Mouse (Mus musculus): Measurements from ENCODE around the gene Igfn1. TPM values are rescaled to one million over a fixed set of nuclear protein-coding genes. Genes with fewer than 3 reads are reported as not detected.
A peak's percentile ranks its signal among the peaks of the same experiment; 100 is the strongest.

The Igfn1 gene
- polyA plus RNA-seq, 1 experiment = 7.1 TPM

DNA sequence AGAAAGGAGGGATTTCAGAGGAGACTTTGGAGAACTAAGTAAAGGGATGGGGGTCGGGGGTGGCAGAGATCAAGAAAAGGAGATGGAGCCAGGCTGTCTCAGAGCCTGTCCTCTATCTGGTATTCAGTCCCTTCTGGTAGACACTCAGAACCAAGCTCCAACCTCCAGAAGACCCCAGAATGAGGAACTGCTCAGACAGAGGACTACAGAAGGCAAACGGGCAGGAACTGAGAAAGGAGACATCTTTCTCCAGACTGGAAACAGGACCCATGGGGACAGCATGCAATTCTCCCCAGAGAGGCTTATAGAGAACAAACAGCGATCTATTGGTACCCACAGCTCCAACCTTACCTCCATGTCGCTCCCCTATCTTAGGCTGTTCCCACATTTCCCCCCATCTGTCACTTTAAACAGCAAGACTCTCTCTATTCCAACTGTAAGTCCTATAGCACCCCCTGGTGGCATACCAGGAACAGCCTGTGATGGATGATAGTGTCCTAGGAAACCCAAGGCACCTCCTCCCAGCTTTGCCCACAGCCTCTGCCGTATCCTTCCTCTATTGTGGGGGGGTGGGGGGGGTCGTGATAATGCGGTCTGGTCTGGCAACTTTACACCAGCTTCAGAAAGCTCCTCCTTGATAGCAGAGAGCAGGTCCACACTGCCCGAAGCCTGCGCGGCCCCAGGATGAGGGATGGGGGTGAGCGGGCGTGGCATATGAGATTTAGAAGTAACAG, 61.4 kb downstream of the Igfn1 start:
- H3K79me2 ChIP-seq (ENCODE audit: control insufficient read depth, insufficient read depth) = no peaks in the 10 kb centered on the region
- H3K36me3 ChIP-seq (ENCODE audit: control insufficient read depth, insufficient read depth) = no peaks in the 10 kb centered on the region
- no peak overlapping the region for H3ac ChIP-seq (ENCODE audit: control insufficient read depth, insufficient read length)
- peak overlapping the region; percentile 46 for H3K4me2 ChIP-seq (ENCODE audit: low read depth)
- no peak overlapping the region for H3K4me3 ChIP-seq
- TF ChIP-seq E2F4 (IDR thresholded peaks at IDR 0.05; ENCODE audit: insufficient read depth) (no peak), POLR2AphosphoS2 (IDR thresholded peaks at IDR 0.05; ENCODE audit: insufficient read length, low read depth) (no peak), TCF3 (IDR thresholded peaks at IDR 0.05; ENCODE audit: insufficient read length, low read depth) (no peak), USF1 (IDR thresholded peaks at IDR 0.05; ENCODE audit: low read depth) (no peak), CEBPB (IDR thresholded peaks at IDR 0.05; ENCODE audit: insufficient read depth, poor library complexity, severe bottlenecking) (no peak), SRF (IDR thresholded peaks at IDR 0.05; ENCODE audit: control insufficient read depth, insufficient read length, low read depth) (no peak), POLR2A (IDR thresholded peaks at IDR 0.05; ENCODE audit: insufficient read length, low read depth) (no peak), REST (IDR thresholded peaks at IDR 0.05; ENCODE audit: insufficient read depth, insufficient read length) (no peak), TCF12 (IDR thresholded peaks at IDR 0.05; ENCODE audit: insufficient read depth, poor library complexity, severe bottlenecking) (no peak), MAX (IDR thresholded peaks at IDR 0.05; ENCODE audit: low read depth) (no peak), MYOG (IDR thresholded peaks at IDR 0.05; ENCODE audit: control insufficient read depth in 1 of 3, insufficient read depth in 1 of 3, insufficient read length in 2 of 3, low read depth in 2 of 3) (no peak), MYOD1 (IDR thresholded peaks at IDR 0.05; ENCODE audit: control insufficient read depth in 1 of 3, insufficient read length in 2 of 3, low read depth in 2 of 3) (no peak)
- no peaks in the 10 kb centered on the region for H3K27me3 ChIP-seq (ENCODE audit: control insufficient read depth, insufficient read depth, insufficient read length)

- H3K79me2 ChIP-seq (ENCODE audit: control insufficient read depth, insufficient read depth) = no peaks in the 10 kb centered on the region
- H3K4me2 ChIP-seq (ENCODE audit: low read depth) = peak overlapping the region; percentile 14
- H3K36me3 ChIP-seq (ENCODE audit: control insufficient read depth, insufficient read depth) = no peaks in the 10 kb centered on the region
- H3K27me3 ChIP-seq (ENCODE audit: control insufficient read depth, insufficient read depth, insufficient read length) = no peaks in the 10 kb centered on the region
- no peak overlapping the region for H3ac ChIP-seq (ENCODE audit: control insufficient read depth, insufficient read length)
- TF ChIP-seq MYOD1 (IDR thresholded peaks at IDR 0.05; ENCODE audit: control insufficient read depth in 1 of 3, insufficient read length in 2 of 3, low read depth in 2 of 3) (peak; percentile 36 to 96 (median 92)), REST (IDR thresholded peaks at IDR 0.05; ENCODE audit: insufficient read depth, insufficient read length) (no peak), MAX (IDR thresholded peaks at IDR 0.05; ENCODE audit: low read depth) (no peak), POLR2A (IDR thresholded peaks at IDR 0.05; ENCODE audit: insufficient read length, low read depth) (peak; percentile 17), MYOG (IDR thresholded peaks at IDR 0.05; ENCODE audit: control insufficient read depth in 1 of 3, insufficient read depth in 1 of 3, insufficient read length in 2 of 3, low read depth in 2 of 3) (peak; percentile 78 to 98 (median 95)), TCF12 (IDR thresholded peaks at IDR 0.05; ENCODE audit: insufficient read depth, poor library complexity, severe bottlenecking) (peak; percentile 75), POLR2AphosphoS2 (IDR thresholded peaks at IDR 0.05; ENCODE audit: insufficient read length, low read depth) (no peak), E2F4 (IDR thresholded peaks at IDR 0.05; ENCODE audit: insufficient read depth) (no peak), USF1 (IDR thresholded peaks at IDR 0.05; ENCODE audit: low read depth) (no peak), SRF (IDR thresholded peaks at IDR 0.05; ENCODE audit: control insufficient read depth, insufficient read length, low read depth) (no peak), TCF3 (IDR thresholded peaks at IDR 0.05; ENCODE audit: insufficient read length, low read depth) (peak; percentile 87), CEBPB (IDR thresholded peaks at IDR 0.05; ENCODE audit: insufficient read depth, poor library complexity, severe bottlenecking) (no peak)
- H3K4me3 ChIP-seq = no peak overlapping the region
These were observed 62.4 kb downstream of the Igfn1 start for GRCm38 (mm10) chr1:135943713-135944112.

DNA sequence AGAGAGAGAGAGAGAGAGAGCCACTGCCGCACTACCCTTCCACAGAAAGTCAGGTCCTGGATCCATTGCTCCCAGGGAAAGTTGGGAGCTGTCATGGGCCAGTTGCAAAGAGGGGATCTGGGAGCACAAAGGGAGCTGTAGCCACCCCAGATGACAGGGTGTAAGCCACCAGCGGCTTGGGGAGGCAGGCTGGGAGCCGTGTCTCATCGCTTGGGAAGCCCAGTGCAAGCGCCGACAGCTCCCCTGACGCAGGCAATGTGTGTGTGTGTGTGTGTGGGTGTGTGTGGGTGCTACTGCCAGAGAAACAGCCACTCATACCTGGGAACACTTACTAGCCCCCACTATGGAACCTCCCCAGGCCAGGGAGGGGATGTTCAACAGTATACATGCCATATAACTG, 64.0 kb downstream of the Igfn1 start:
- Histone ChIP-seq H3K27me3 (ENCODE audit: control insufficient read depth, insufficient read depth, insufficient read length) (no peaks in the 10 kb centered on the region), H3K4me2 (ENCODE audit: low read depth) (peak overlapping the region; percentile 15), H3ac (ENCODE audit: control insufficient read depth, insufficient read length) (no peak overlapping the region), H3K79me2 (ENCODE audit: control insufficient read depth, insufficient read depth) (no peaks in the 10 kb centered on the region), H3K4me3 (no peak overlapping the region), H3K36me3 (ENCODE audit: control insufficient read depth, insufficient read depth) (no peaks in the 10 kb centered on the region)
- TF ChIP-seq USF1 (IDR thresholded peaks at IDR 0.05; ENCODE audit: low read depth) (no peak), MYOD1 (IDR thresholded peaks at IDR 0.05; ENCODE audit: control insufficient read depth in 1 of 3, insufficient read length in 2 of 3, low read depth in 2 of 3) (no peak), CEBPB (IDR thresholded peaks at IDR 0.05; ENCODE audit: insufficient read depth, poor library complexity, severe bottlenecking) (no peak), MAX (IDR thresholded peaks at IDR 0.05; ENCODE audit: low read depth) (no peak), SRF (IDR thresholded peaks at IDR 0.05; ENCODE audit: control insufficient read depth, insufficient read length, low read depth) (no peak), TCF3 (IDR thresholded peaks at IDR 0.05; ENCODE audit: insufficient read length, low read depth) (no peak), MYOG (IDR thresholded peaks at IDR 0.05; ENCODE audit: control insufficient read depth in 1 of 3, insufficient read depth in 1 of 3, insufficient read length in 2 of 3, low read depth in 2 of 3) (no peak), REST (IDR thresholded peaks at IDR 0.05; ENCODE audit: insufficient read depth, insufficient read length) (no peak), E2F4 (IDR thresholded peaks at IDR 0.05; ENCODE audit: insufficient read depth) (no peak), TCF12 (IDR thresholded peaks at IDR 0.05; ENCODE audit: insufficient read depth, poor library complexity, severe bottlenecking) (no peak), POLR2A (IDR thresholded peaks at IDR 0.05; ENCODE audit: insufficient read length, low read depth) (no peak), POLR2AphosphoS2 (IDR thresholded peaks at IDR 0.05; ENCODE audit: insufficient read length, low read depth) (no peak)

GRCm38 (mm10) chr1:135941259-135942006, 64.7 kb downstream of the Igfn1 start:
- Histone ChIP-seq H3K4me3 (no peak overlapping the region), H3K4me2 (ENCODE audit: low read depth) (peak overlapping the region; percentile 63), H3K36me3 (ENCODE audit: control insufficient read depth, insufficient read depth) (no peaks in the 10 kb centered on the region), H3ac (ENCODE audit: control insufficient read depth, insufficient read length) (no peak overlapping the region), H3K27me3 (ENCODE audit: control insufficient read depth, insufficient read depth, insufficient read length) (no peaks in the 10 kb centered on the region), H3K79me2 (ENCODE audit: control insufficient read depth, insufficient read depth) (no peaks in the 10 kb centered on the region)
- TF ChIP-seq MYOD1 (IDR thresholded peaks at IDR 0.05; ENCODE audit: control insufficient read depth in 1 of 3, insufficient read length in 2 of 3, low read depth in 2 of 3) (peak; percentile 32 to 60 (median 46)), TCF12 (IDR thresholded peaks at IDR 0.05; ENCODE audit: insufficient read depth, poor library complexity, severe bottlenecking) (peak; percentile 32), MYOG (IDR thresholded peaks at IDR 0.05; ENCODE audit: control insufficient read depth in 1 of 3, insufficient read depth in 1 of 3, insufficient read length in 2 of 3, low read depth in 2 of 3) (peak in 2 of 3 experiments; percentile 53 to 59), POLR2A (IDR thresholded peaks at IDR 0.05; ENCODE audit: insufficient read length, low read depth) (no peak), CEBPB (IDR thresholded peaks at IDR 0.05; ENCODE audit: insufficient read depth, poor library complexity, severe bottlenecking) (no peak)
